Mouse (Mus musculus): Measurements from ENCODE around the gene Sgf29. TPM values are rescaled to one million over a fixed set of nuclear protein-coding genes. Genes with fewer than 3 reads are reported as not detected.

Gene Sgf29
- polyA plus RNA-seq, 1 experiment from 2014 or later = 42.9 TPM

GRCm38 (mm10) chr7:126650852-126651251, 1.7 kb downstream of the Sgf29 start:
- Histone ChIP-seq H3K4me3 (ENCODE audit: low read length) (no peak overlapping the region), H3K36me3 (ENCODE audit: control insufficient read depth, insufficient read depth, low read length) (no peaks in the 10 kb centered on the region), H3K27me3 (ENCODE audit: control insufficient read depth, insufficient read depth, low read depth, low read length) (no peaks in the 10 kb centered on the region), H3K27ac (ENCODE audit: low read length) (no peak overlapping the region), H3K9ac (ENCODE audit: low read length) (no peak overlapping the region), H3K4me2 (ENCODE audit: low read depth, low read length) (no peak overlapping the region), H3K4me1 (replicated peaks; ENCODE audit: control insufficient read depth, insufficient read depth, low read length) (peaks cover 2% of the 10 kb centered on the region), H3K9me3 (ENCODE audit: control insufficient read depth, low read length) (no peaks in the 10 kb centered on the region)
- ATAC-seq (ENCODE audit: low read depth) = no peak
- 31% methylated on average over 2 of the region's 2 CpGs for WGBS

GRCm38 (mm10) chr7:126653991-126654390, 4.9 kb downstream of the Sgf29 start:
- Histone ChIP-seq H3K9ac (ENCODE audit: low read length) (no peak overlapping the region), H3K9me3 (ENCODE audit: control insufficient read depth, low read length) (no peaks in the 10 kb centered on the region), H3K4me1 (replicated peaks; ENCODE audit: control insufficient read depth, insufficient read depth, low read length) (peaks cover 2% of the 10 kb centered on the region), H3K27me3 (ENCODE audit: control insufficient read depth, insufficient read depth, low read depth, low read length) (no peaks in the 10 kb centered on the region), H3K4me3 (ENCODE audit: low read length) (no peak overlapping the region), H3K36me3 (ENCODE audit: control insufficient read depth, insufficient read depth, low read length) (no peaks in the 10 kb centered on the region), H3K27ac (ENCODE audit: low read length) (no peak overlapping the region), H3K4me2 (ENCODE audit: low read depth, low read length) (no peak overlapping the region)
- WGBS = 66% methylated on average over 2 of the region's 2 CpGs
- no peak for ATAC-seq (ENCODE audit: low read depth)

GRCm38 (mm10) chr7:126655695-126656094, 6.6 kb downstream of the Sgf29 start:
- no peaks in the 10 kb centered on the region for H3K36me3 ChIP-seq (ENCODE audit: control insufficient read depth, insufficient read depth, low read length)
- H3K27ac ChIP-seq (ENCODE audit: low read length) = no peak overlapping the region
- no peaks in the 10 kb centered on the region for H3K27me3 ChIP-seq (ENCODE audit: control insufficient read depth, insufficient read depth, low read depth, low read length)
- 82% methylated on average over 3 of the region's 3 CpGs for WGBS
- no peaks in the 10 kb centered on the region for H3K4me1 ChIP-seq (replicated peaks; ENCODE audit: control insufficient read depth, insufficient read depth, low read length)
- H3K9ac ChIP-seq (ENCODE audit: low read length) = no peak overlapping the region
- no peak overlapping the region for H3K4me3 ChIP-seq (ENCODE audit: low read length)
- no peaks in the 10 kb centered on the region for H3K9me3 ChIP-seq (ENCODE audit: control insufficient read depth, low read length)
- no peak overlapping the region for H3K4me2 ChIP-seq (ENCODE audit: low read depth, low read length)
- ATAC-seq (ENCODE audit: low read depth) = no peak

- Histone ChIP-seq H3K4me3 (ENCODE audit: low read length) (no peak overlapping the region), H3K27me3 (ENCODE audit: control insufficient read depth, insufficient read depth, low read depth, low read length) (no peaks in the 10 kb centered on the region), H3K4me1 (replicated peaks; ENCODE audit: control insufficient read depth, insufficient read depth, low read length) (no peaks in the 10 kb centered on the region), H3K9me3 (ENCODE audit: control insufficient read depth, low read length) (no peaks in the 10 kb centered on the region), H3K4me2 (ENCODE audit: low read depth, low read length) (no peak overlapping the region), H3K27ac (ENCODE audit: low read length) (no peak overlapping the region), H3K36me3 (ENCODE audit: control insufficient read depth, insufficient read depth, low read length) (no peaks in the 10 kb centered on the region; the same call in 1 of the 2 replicates), H3K9ac (ENCODE audit: low read length) (no peak overlapping the region)
- 89% methylated on average over 1 of the region's 1 CpGs for WGBS
- no peak for ATAC-seq (ENCODE audit: low read depth)
Observed at GRCm38 (mm10) chr7:126657522-126657921, 8.4 kb downstream of the Sgf29 start.

GRCm38 (mm10) chr7:126659771-126660170, 10.7 kb downstream of the Sgf29 start:
- peaks cover under 1% of the 10 kb centered on the region for H3K36me3 ChIP-seq (ENCODE audit: control insufficient read depth, insufficient read depth, low read length)
- 86% methylated on average over 3 of the region's 3 CpGs for WGBS

GRCm38 (mm10) chr7:126663646-126664045, 14.5 kb downstream of the Sgf29 start:
- Histone ChIP-seq H3K27me3 (ENCODE audit: control insufficient read depth, insufficient read depth, low read depth, low read length) (no peaks in the 10 kb centered on the region), H3K36me3 (ENCODE audit: control insufficient read depth, insufficient read depth, low read length) (peaks cover 9% of the 10 kb centered on the region), H3K4me2 (ENCODE audit: low read depth, low read length) (no peak overlapping the region), H3K9ac (ENCODE audit: low read length) (no peak overlapping the region), H3K4me1 (replicated peaks; ENCODE audit: control insufficient read depth, insufficient read depth, low read length) (no peaks in the 10 kb centered on the region; the same call in none of the 2 replicates), H3K9me3 (ENCODE audit: control insufficient read depth, low read length) (no peaks in the 10 kb centered on the region), H3K27ac (ENCODE audit: low read length) (peak overlapping the region; percentile 19), H3K4me3 (ENCODE audit: low read length) (no peak overlapping the region)
- peak; percentile 77 for ATAC-seq (ENCODE audit: low read depth)
- whole genome bisulfite sequencing = 45% methylated on average over 8 of the region's 8 CpGs

More at GRCm38 (mm10) chr7:126659771-126660170, 10.7 kb downstream of the Sgf29 start:
- ATAC-seq (ENCODE audit: low read depth) = no peak
- Histone ChIP-seq H3K4me2 (ENCODE audit: low read depth, low read length) (no peak overlapping the region), H3K4me1 (replicated peaks; ENCODE audit: control insufficient read depth, insufficient read depth, low read length) (no peaks in the 10 kb centered on the region; the same call in none of the 2 replicates), H3K9ac (ENCODE audit: low read length) (no peak overlapping the region), H3K4me3 (ENCODE audit: low read length) (no peak overlapping the region), H3K27me3 (ENCODE audit: control insufficient read depth, insufficient read depth, low read depth, low read length) (no peaks in the 10 kb centered on the region), H3K9me3 (ENCODE audit: control insufficient read depth, low read length) (no peaks in the 10 kb centered on the region), H3K27ac (ENCODE audit: low read length) (no peak overlapping the region)

- Histone ChIP-seq H3K9ac (ENCODE audit: low read length) (no peak overlapping the region), H3K27me3 (ENCODE audit: control insufficient read depth, insufficient read depth, low read depth, low read length) (no peaks in the 10 kb centered on the region), H3K9me3 (ENCODE audit: control insufficient read depth, low read length) (no peaks in the 10 kb centered on the region), H3K36me3 (ENCODE audit: control insufficient read depth, insufficient read depth, low read length) (peaks cover 11% of the 10 kb centered on the region), H3K4me2 (ENCODE audit: low read depth, low read length) (no peak overlapping the region), H3K4me1 (replicated peaks; ENCODE audit: control insufficient read depth, insufficient read depth, low read length) (no peaks in the 10 kb centered on the region; the same call in none of the 2 replicates), H3K4me3 (ENCODE audit: low read length) (no peak overlapping the region), H3K27ac (ENCODE audit: low read length) (no peak overlapping the region)
- ATAC-seq (ENCODE audit: low read depth) = no peak
- WGBS = 92% methylated on average over 3 of the region's 3 CpGs
Observed at GRCm38 (mm10) chr7:126665269-126665668, 16.2 kb downstream of the Sgf29 start.

- ATAC-seq (ENCODE audit: low read depth) = no peak
- H3K27ac ChIP-seq (ENCODE audit: low read length) = peak overlapping the region; percentile 9
- no peaks in the 10 kb centered on the region; the same call in none of the 2 replicates for H3K4me1 ChIP-seq (replicated peaks; ENCODE audit: control insufficient read depth, insufficient read depth, low read length)
- no peak overlapping the region for H3K4me3 ChIP-seq (ENCODE audit: low read length)
- H3K9ac ChIP-seq (ENCODE audit: low read length) = no peak overlapping the region
- no peak overlapping the region for H3K4me2 ChIP-seq (ENCODE audit: low read depth, low read length)
- no peaks in the 10 kb centered on the region for H3K27me3 ChIP-seq (ENCODE audit: control insufficient read depth, insufficient read depth, low read depth, low read length)
- H3K9me3 ChIP-seq (ENCODE audit: control insufficient read depth, low read length) = no peaks in the 10 kb centered on the region
- peaks cover 12% of the 10 kb centered on the region for H3K36me3 ChIP-seq (ENCODE audit: control insufficient read depth, insufficient read depth, low read length)
- 78% methylated on average over 9 of the region's 9 CpGs for WGBS
Observed at GRCm38 (mm10) chr7:126667495-126668090, 18.5 kb downstream of the Sgf29 start.

- no peaks in the 10 kb centered on the region for H3K27me3 ChIP-seq (ENCODE audit: control insufficient read depth, insufficient read depth, low read depth, low read length)
- no peaks in the 10 kb centered on the region; the same call in none of the 2 replicates for H3K4me1 ChIP-seq (replicated peaks; ENCODE audit: control insufficient read depth, insufficient read depth, low read length)
- no peak overlapping the region for H3K4me3 ChIP-seq (ENCODE audit: low read length)
- ATAC-seq (ENCODE audit: low read depth) = peak; percentile 77
- H3K36me3 ChIP-seq (ENCODE audit: control insufficient read depth, insufficient read depth, low read length) = peaks cover 12% of the 10 kb centered on the region
- H3K9ac ChIP-seq (ENCODE audit: low read length) = no peak overlapping the region
- H3K9me3 ChIP-seq (ENCODE audit: control insufficient read depth, low read length) = no peaks in the 10 kb centered on the region
- 59% methylated on average over 5 of the region's 5 CpGs for WGBS
- H3K4me2 ChIP-seq (ENCODE audit: low read depth, low read length) = no peak overlapping the region
- H3K27ac ChIP-seq (ENCODE audit: low read length) = peak overlapping the region; percentile 78
Observed at GRCm38 (mm10) chr7:126668452-126668851, 19.3 kb downstream of the Sgf29 start.

Data from lung, embryonic 16.5 days (tissue).